Mouse (Mus musculus): Measurements from ENCODE around the gene Hdac9. TPM values are rescaled to one million over a fixed set of nuclear protein-coding genes. Genes with fewer than 3 reads are reported as not detected.

Hdac9 gene
- total and polyA plus RNA-seq, 2 experiments from 2014 or later, result 9.9 to 15.6 TPM

DNA sequence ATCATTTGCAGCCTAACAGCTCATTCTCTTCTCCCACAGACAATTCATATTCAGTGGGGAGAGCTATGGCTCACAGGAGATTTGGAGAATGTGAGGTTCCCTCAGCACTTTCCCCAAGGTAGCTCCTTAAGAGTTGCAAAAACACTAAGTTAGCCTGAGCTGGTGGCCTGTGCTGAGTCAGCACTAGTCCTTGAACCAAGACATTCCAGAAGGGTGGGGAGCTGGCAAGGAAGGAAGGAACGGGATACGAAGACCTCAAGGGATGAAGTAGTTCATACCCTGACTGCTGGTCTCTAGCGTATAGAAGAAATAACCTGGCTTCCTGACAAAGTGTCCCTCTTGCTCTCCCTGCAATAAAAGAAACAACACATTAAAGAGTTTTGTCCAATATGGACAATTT, 268.1 kb downstream of the Hdac9 start:
- DNase-seq (ENCODE audit: low spot score), result no peak

DNA sequence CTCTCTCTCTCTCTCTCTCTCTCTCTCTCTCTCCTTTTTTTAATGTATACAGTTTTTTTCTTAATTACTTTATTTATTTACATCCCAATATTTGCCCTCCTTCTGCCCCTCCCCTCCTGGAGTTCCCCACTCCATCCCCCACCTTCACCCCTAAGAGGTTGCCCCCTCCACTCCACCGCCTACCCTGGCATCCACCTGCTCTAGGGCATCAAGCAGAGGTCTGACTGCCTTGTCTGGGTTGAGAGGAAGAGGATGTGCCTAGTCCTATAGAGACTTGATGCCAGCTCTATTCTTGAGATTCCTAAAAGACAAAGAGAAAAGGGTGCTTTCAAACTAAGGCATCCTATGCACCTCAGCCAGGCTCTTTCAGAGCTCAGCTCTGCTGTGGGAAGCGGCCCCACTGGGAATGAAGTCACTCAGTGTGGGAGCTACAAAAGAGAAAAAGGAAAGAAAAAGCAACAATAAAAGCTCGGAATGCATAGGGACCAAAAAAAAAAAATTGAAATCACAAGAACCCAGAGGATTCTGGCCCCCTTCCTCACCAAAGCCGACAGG, 275.1 kb downstream of the Hdac9 start:
- H3K27me3 ChIP-seq (ENCODE audit: insufficient read depth, low read length), result no peaks in the 10 kb centered on the region
- H3K4me2 ChIP-seq (ENCODE audit: low read depth, low read length, poor library complexity, severe bottlenecking), result no peak overlapping the region
- no peaks in the 10 kb centered on the region for H3K9me3 ChIP-seq (ENCODE audit: low read length)
- WGBS, result 50% methylated on average over 4 of the region's 4 CpGs
- no peak overlapping the region for H3K27ac ChIP-seq (ENCODE audit: low read depth, low read length)
- H3K9ac ChIP-seq (replicated peaks; ENCODE audit: low read length, poor library complexity, severe bottlenecking), result no peak overlapping the region
- H3K36me3 ChIP-seq (ENCODE audit: insufficient read depth, low read length), result no peaks in the 10 kb centered on the region
- DNase-seq (ENCODE audit: low spot score) (no peak), ATAC-seq (ENCODE audit: low FRiP score) (no peak)
- H3K4me1 ChIP-seq (ENCODE audit: insufficient read depth, low read length), result no peaks in the 10 kb centered on the region
- TF ChIP-seq CTCF (IDR thresholded peaks at IDR 0.05), result no peak
- no peak overlapping the region for H3K4me3 ChIP-seq (ENCODE audit: low read depth, low read length)

More for the DNA sequence above, 268.1 kb downstream of the Hdac9 start:
- no peaks in the 10 kb centered on the region for H3K4me1 ChIP-seq (ENCODE audit: insufficient read depth, low read length)
- H3K4me2 ChIP-seq (ENCODE audit: low read depth, low read length, poor library complexity, severe bottlenecking), result no peak overlapping the region
- H3K27ac ChIP-seq (ENCODE audit: low read depth, low read length), result no peak overlapping the region
- no peak overlapping the region for H3K9ac ChIP-seq (replicated peaks; ENCODE audit: low read length, poor library complexity, severe bottlenecking)
- no peak overlapping the region for H3K4me3 ChIP-seq (ENCODE audit: low read depth, low read length)
- no peaks in the 10 kb centered on the region for H3K36me3 ChIP-seq (ENCODE audit: insufficient read depth, low read length)
- no peaks in the 10 kb centered on the region for H3K9me3 ChIP-seq (ENCODE audit: low read length)
- WGBS, result 81% methylated on average over 3 of the region's 3 CpGs
- no peaks in the 10 kb centered on the region for H3K27me3 ChIP-seq (ENCODE audit: insufficient read depth, low read length)
- no peak for TF ChIP-seq CTCF (IDR thresholded peaks at IDR 0.05)
- ATAC-seq (ENCODE audit: low FRiP score), result no peak

DNA sequence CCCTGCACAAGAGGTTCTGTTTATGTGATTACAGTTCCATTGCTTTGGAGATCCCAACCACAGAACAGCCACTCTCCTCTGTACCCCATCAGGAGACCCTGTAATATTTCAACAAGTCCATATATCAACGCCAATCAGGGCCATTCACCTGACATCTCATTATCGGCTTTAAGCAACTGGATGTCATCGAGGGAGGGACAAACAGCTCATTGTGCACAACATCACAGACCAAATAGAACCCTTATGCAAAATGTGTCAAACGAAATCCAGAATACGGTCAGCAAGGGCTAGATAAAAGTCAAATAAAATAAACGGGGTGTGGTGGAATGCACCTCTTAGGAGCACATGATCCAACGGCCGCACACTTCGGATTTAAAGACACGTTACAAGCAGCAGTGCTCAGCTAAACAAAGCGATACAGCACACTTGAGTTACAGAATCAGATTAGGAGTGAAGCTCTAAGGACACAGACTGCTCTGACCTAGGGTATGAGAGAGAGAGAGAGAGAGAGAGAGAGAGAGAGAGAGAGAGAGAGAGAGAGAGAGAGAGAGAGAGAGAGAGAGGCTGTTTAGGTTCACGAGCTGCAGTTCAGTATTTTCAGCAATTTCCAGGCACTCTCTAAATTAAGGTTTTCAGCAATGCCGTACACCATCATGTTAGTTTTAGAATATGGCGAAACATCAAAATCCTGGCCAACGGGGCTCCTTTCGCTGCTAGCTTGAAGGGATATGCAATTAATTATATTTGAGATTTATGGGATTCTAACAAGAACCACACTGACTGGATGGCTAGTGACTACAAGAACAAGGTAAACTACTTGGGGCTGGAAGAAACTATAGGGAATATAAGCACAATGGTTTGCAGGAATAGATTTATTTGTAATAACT, 279.4 kb downstream of the Hdac9 start:
- Histone ChIP-seq H3K9ac (replicated peaks; ENCODE audit: low read length, poor library complexity, severe bottlenecking) (no peak overlapping the region), H3K27me3 (ENCODE audit: insufficient read depth, low read length) (no peaks in the 10 kb centered on the region), H3K4me2 (ENCODE audit: low read depth, low read length, poor library complexity, severe bottlenecking) (no peak overlapping the region), H3K4me1 (ENCODE audit: insufficient read depth, low read length) (no peaks in the 10 kb centered on the region), H3K9me3 (ENCODE audit: low read length) (no peaks in the 10 kb centered on the region), H3K27ac (ENCODE audit: low read depth, low read length) (no peak overlapping the region), H3K36me3 (ENCODE audit: insufficient read depth, low read length) (no peaks in the 10 kb centered on the region), H3K4me3 (ENCODE audit: low read depth, low read length) (no peak overlapping the region)
- TF ChIP-seq CTCF (IDR thresholded peaks at IDR 0.05), result no peak
- ATAC-seq (ENCODE audit: low FRiP score) (peak; percentile 13; the same call in 1 of the 2 replicates), DNase-seq (ENCODE audit: low spot score) (no peak)
- WGBS, result 63% methylated on average over 16 of the region's 16 CpGs

DNA sequence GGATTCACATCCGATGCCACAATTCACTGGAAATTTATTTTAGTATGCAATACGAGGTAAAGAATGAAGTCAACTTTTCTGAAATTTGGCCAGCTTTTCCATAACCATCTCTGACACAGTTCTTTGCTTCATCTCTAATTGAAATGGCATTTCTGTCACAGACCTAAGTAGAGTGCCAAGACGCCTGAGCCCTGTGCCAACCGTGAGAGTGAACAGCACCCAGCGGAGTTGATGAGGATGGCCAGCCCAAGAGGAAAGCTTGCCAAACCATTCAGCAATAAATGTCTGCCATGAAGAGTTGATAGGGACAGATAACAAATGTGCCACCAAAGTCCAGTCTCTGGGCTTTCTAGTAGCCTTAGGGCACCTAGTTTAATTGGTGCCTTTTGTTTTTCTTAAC, 297.8 kb downstream of the Hdac9 start:
- no peak overlapping the region for H3K27ac ChIP-seq (ENCODE audit: low read depth, low read length)
- H3K9ac ChIP-seq (replicated peaks; ENCODE audit: low read length, poor library complexity, severe bottlenecking), result no peak overlapping the region
- 72% methylated on average over 5 of the region's 5 CpGs for WGBS
- no peaks in the 10 kb centered on the region for H3K27me3 ChIP-seq (ENCODE audit: insufficient read depth, low read length)
- H3K9me3 ChIP-seq (ENCODE audit: low read length), result no peaks in the 10 kb centered on the region
- H3K4me2 ChIP-seq (ENCODE audit: low read depth, low read length, poor library complexity, severe bottlenecking), result no peak overlapping the region
- no peaks in the 10 kb centered on the region for H3K36me3 ChIP-seq (ENCODE audit: insufficient read depth, low read length)
- H3K4me3 ChIP-seq (ENCODE audit: low read depth, low read length), result no peak overlapping the region
- TF ChIP-seq CTCF (IDR thresholded peaks at IDR 0.05), result no peak
- DNase-seq (ENCODE audit: low spot score), result peak; percentile 71
- H3K4me1 ChIP-seq (ENCODE audit: insufficient read depth, low read length), result no peaks in the 10 kb centered on the region
- peak; percentile 49; the same call in 1 of the 2 replicates for ATAC-seq (ENCODE audit: low FRiP score)

DNA sequence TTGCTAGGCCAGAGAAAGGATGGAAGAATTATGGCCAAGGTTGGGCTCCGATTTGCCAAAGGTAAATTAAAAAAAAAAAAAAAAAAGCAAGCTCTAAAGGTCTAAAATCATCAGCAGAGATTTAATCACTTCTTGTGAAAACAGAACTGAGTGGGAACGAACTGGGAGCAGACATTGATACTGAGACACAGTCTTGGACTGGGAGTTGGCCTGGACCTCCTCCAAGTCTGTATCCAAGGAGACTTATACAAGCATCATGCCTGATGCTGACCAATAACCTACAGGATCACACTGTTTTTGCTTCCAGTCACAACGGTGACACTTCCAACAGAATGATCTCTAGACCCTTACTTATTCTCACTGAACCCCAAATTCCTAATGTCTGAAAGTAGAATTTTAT, 298.6 kb downstream of the Hdac9 start:
- ATAC-seq (ENCODE audit: low FRiP score), result no peak

DNA sequence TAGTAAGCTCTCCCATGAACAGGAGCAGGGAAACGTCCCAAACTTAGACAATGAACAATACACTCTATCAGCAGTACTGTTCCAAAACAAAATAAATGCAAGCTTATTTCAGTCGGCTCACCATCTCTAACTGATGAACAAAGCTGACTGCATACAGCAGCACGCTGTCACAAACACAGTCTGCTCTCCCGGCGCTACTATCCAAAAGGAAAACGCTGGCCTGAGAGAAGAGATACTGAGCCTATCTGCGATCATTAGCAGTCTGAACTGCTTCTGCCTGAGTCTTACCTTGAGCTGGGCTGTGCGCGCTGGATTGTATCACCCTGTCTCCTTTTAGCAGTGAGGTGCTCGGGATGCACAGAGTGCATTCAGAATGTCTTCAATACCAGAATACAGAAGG, 299.1 kb downstream of the Hdac9 start:
- WGBS, result 56% methylated on average over 10 of the region's 10 CpGs
- H3K4me1 ChIP-seq (ENCODE audit: insufficient read depth, low read length), result no peaks in the 10 kb centered on the region
- no peaks in the 10 kb centered on the region for H3K36me3 ChIP-seq (ENCODE audit: insufficient read depth, low read length)
- TF ChIP-seq CTCF (IDR thresholded peaks at IDR 0.05), result no peak
- H3K4me3 ChIP-seq (ENCODE audit: low read depth, low read length), result no peak overlapping the region
- no peaks in the 10 kb centered on the region for H3K27me3 ChIP-seq (ENCODE audit: insufficient read depth, low read length)
- no peak for DNase-seq (ENCODE audit: low spot score)
- no peak overlapping the region for H3K9ac ChIP-seq (replicated peaks; ENCODE audit: low read length, poor library complexity, severe bottlenecking)
- H3K27ac ChIP-seq (ENCODE audit: low read depth, low read length), result no peak overlapping the region
- H3K4me2 ChIP-seq (ENCODE audit: low read depth, low read length, poor library complexity, severe bottlenecking), result peak overlapping the region; percentile 19
- no peak for ATAC-seq (ENCODE audit: low FRiP score)
- H3K9me3 ChIP-seq (ENCODE audit: low read length), result no peaks in the 10 kb centered on the region

More for the DNA sequence above, 298.6 kb downstream of the Hdac9 start:
- H3K9ac ChIP-seq (replicated peaks; ENCODE audit: low read length, poor library complexity, severe bottlenecking), result no peak overlapping the region
- TF ChIP-seq CTCF (IDR thresholded peaks at IDR 0.05), result no peak
- H3K4me2 ChIP-seq (ENCODE audit: low read depth, low read length, poor library complexity, severe bottlenecking), result no peak overlapping the region
- peak; percentile 72 for DNase-seq (ENCODE audit: low spot score)
- H3K4me3 ChIP-seq (ENCODE audit: low read depth, low read length), result no peak overlapping the region
- no peaks in the 10 kb centered on the region for H3K9me3 ChIP-seq (ENCODE audit: low read length)
- no peaks in the 10 kb centered on the region for H3K27me3 ChIP-seq (ENCODE audit: insufficient read depth, low read length)
- 63% methylated on average over 3 of the region's 3 CpGs for WGBS
- no peaks in the 10 kb centered on the region for H3K36me3 ChIP-seq (ENCODE audit: insufficient read depth, low read length)
- no peaks in the 10 kb centered on the region for H3K4me1 ChIP-seq (ENCODE audit: insufficient read depth, low read length)
- H3K27ac ChIP-seq (ENCODE audit: low read depth, low read length), result no peak overlapping the region

Measured in midbrain, postnatal 0 days (tissue).